Mouse (Mus musculus) lung, embryonic 14.5 days (tissue): ENCODE results near the gene Islr. TPM values are rescaled to one million over a fixed set of nuclear protein-coding genes. Genes with fewer than 3 reads are reported as not detected.

Source experiments
- ATAC-seq: fragments of 200-750 bp; cut with Nextera tagmentation; 2 replicates; pipeline ENCODE4 v1.8.0; 2017; ENCODE audit warnings: mild to moderate bottlenecking, moderate TSS enrichment, moderate library complexity; ENCODE audit not compliant: insufficient read depth
- DNase-seq: peaks from one replicate; pipeline ENCODE4 v3.0.0-alpha.2; 2015
- H3K27ac ChIP-seq: fragments of 300-500 bp; sonication (generic); 2 replicates; pipeline ENCODE4 v1.5.1; 2014; ENCODE audit warnings: low read depth, mild to moderate bottlenecking, moderate library complexity
- H3K27me3 ChIP-seq: fragments of 300-500 bp; sonication (generic); 2 replicates; pipeline ENCODE4 v1.6.1; 2014; ENCODE audit warnings: low read length, control low read depth; ENCODE audit not compliant: insufficient read depth
- H3K36me3 ChIP-seq: fragments of 300-500 bp; sonication (generic); 2 replicates; pipeline ENCODE4 v1.6.1; 2014; ENCODE audit warnings: control low read depth; ENCODE audit not compliant: insufficient read depth
- H3K4me1 ChIP-seq: fragments of 300-500 bp; sonication (generic); 2 replicates; pipeline ENCODE4 v1.6.1; 2014; ENCODE audit warnings: antibody characterized with exemption, control low read depth; ENCODE audit not compliant: insufficient read depth
- H3K4me2 ChIP-seq: fragments of 300-500 bp; sonication (generic); 2 replicates; pipeline ENCODE4 v1.6.1; 2014; ENCODE audit warnings: mild to moderate bottlenecking
- H3K4me3 ChIP-seq: fragments of 300-500 bp; sonication (generic); 2 replicates; pipeline ENCODE4 v1.5.1; 2014; ENCODE audit warnings: low read depth, low read length
- H3K9ac ChIP-seq: fragments of 300-500 bp; sonication (generic); 2 replicates; pipeline ENCODE4 v1.6.1; 2014
- H3K9me3 ChIP-seq: fragments of 300-500 bp; sonication (generic); 2 replicates; pipeline ENCODE4 v1.6.1; 2016; ENCODE audit warnings: low read depth, low read length, control low read depth
- CTCF ChIP-seq: IDR thresholded peaks from 2 replicates; pipeline ENCODE4 v1.5.1; 2016; ENCODE audit warnings: antibody characterized with exemption, low read depth
- WGBS: fragments of 180-500 bp; shearing (Covaris S2); extraction: QIAGEN DNeasy Blood & Tissue Kit; methylation state at CpG from one replicate; pipeline ENCODE4 v1.1.7; 2014; 5-methylcytosine and 5-hydroxymethylcytosine counted together
- polyA plus RNA-seq: library from polyadenylated mRNA; unstranded; fragments of >200 nt; fragmentation: Nextera tagmentation; extraction: Ambion mirVana; gene quantifications from 2 replicates; pipeline ENCODE4 v1.2.1, GENCODE M21; 2014

Islr gene
- polyA plus RNA-seq, 1 experiment from 2014 or later = 60.2 TPM

- H3K27me3 ChIP-seq = peaks cover 86% of the 10 kb centered on the region
- WGBS = 10% methylated on average over 11 of the region's 11 CpGs
- no peak for TF ChIP-seq CTCF
- no peak overlapping the region for H3K9ac ChIP-seq
- H3K27ac ChIP-seq = no peak overlapping the region
- H3K9me3 ChIP-seq = no peaks in the 10 kb centered on the region
- H3K4me2 ChIP-seq = no peak overlapping the region
- H3K4me3 ChIP-seq = no peak overlapping the region
- ATAC-seq (no peak), DNase-seq (no peak)
- no peaks in the 10 kb centered on the region for H3K36me3 ChIP-seq
- peaks cover 11% of the 10 kb centered on the region for H3K4me1 ChIP-seq
These were observed 3.6 kb downstream of the Islr start for GRCm38 (mm10) chr9:58200270-58201090.

GRCm38 (mm10) chr9:58199381-58200269 lies 4.5 kb downstream of the Islr start:
- TF ChIP-seq CTCF = no peak
- Histone ChIP-seq H3K27me3 (peaks cover 93% of the 10 kb centered on the region), H3K9me3 (no peaks in the 10 kb centered on the region), H3K4me1 (peaks cover 11% of the 10 kb centered on the region), H3K4me2 (peak overlapping the region; percentile 33; the same call in 1 of the 2 replicates), H3K9ac (no peak overlapping the region), H3K36me3 (no peaks in the 10 kb centered on the region), H3K27ac (no peak overlapping the region), H3K4me3 (0 out of 2 replicates have a peak overlapping the region, but pooled peaks have one; percentile 8)
- DNase-seq (no peak), ATAC-seq (no peak)
- 2% methylated on average over 41 of the region's 41 CpGs for WGBS

- 2% methylated on average over 38 of the region's 38 CpGs for WGBS
- H3K4me2 ChIP-seq = peak overlapping the region; percentile 33; the same call in 1 of the 2 replicates
- TF ChIP-seq CTCF = no peak
- 0 out of 2 replicates have a peak overlapping the region, but pooled peaks have one; percentile 8 for H3K4me3 ChIP-seq
- no peaks in the 10 kb centered on the region for H3K9me3 ChIP-seq
- DNase-seq = no peak
- peaks cover 99% of the 10 kb centered on the region for H3K27me3 ChIP-seq
- no peak for ATAC-seq
- H3K9ac ChIP-seq = no peak overlapping the region
- H3K27ac ChIP-seq = no peak overlapping the region
- no peaks in the 10 kb centered on the region for H3K36me3 ChIP-seq
- H3K4me1 ChIP-seq = peaks cover 11% of the 10 kb centered on the region
These were observed 5.2 kb downstream of the Islr start for GRCm38 (mm10) chr9:58198801-58199371.

- DNase-seq (peak; percentile 76), ATAC-seq (peak; percentile 47; the same call in 1 of the 2 replicates)
- WGBS = 1% methylated on average over 58 of the region's 58 CpGs
- H3K36me3 ChIP-seq = no peaks in the 10 kb centered on the region
- TF ChIP-seq CTCF = peak; percentile 76
- H3K4me1 ChIP-seq = peaks cover 11% of the 10 kb centered on the region
- H3K4me2 ChIP-seq = peak overlapping the region; percentile 48
- H3K9me3 ChIP-seq = no peaks in the 10 kb centered on the region
- peak overlapping the region; percentile 25 for H3K4me3 ChIP-seq
- peaks cover 91% of the 10 kb centered on the region for H3K27me3 ChIP-seq
- no peak overlapping the region for H3K9ac ChIP-seq
- H3K27ac ChIP-seq = no peak overlapping the region
These were observed 6.1 kb downstream of the Islr start for GRCm38 (mm10) chr9:58197781-58198701.

- Histone ChIP-seq H3K9ac (no peak overlapping the region), H3K9me3 (no peaks in the 10 kb centered on the region), H3K36me3 (no peaks in the 10 kb centered on the region), H3K27ac (no peak overlapping the region), H3K4me2 (peak overlapping the region; percentile 33; the same call in 1 of the 2 replicates), H3K27me3 (peaks cover 79% of the 10 kb centered on the region), H3K4me1 (peaks cover 11% of the 10 kb centered on the region), H3K4me3 (peak overlapping the region; percentile 25; the same call in 1 of the 2 replicates)
- no peak for DNase-seq
- no peak for ATAC-seq
- WGBS = 4% methylated on average over 46 of the region's 46 CpGs
- no peak for TF ChIP-seq CTCF
These were observed 7.2 kb downstream of the Islr start for GRCm38 (mm10) chr9:58196610-58197567.
